1 mouse cellular context compared by ENCODE assay signal in genomic region chr8:69790364-69790763, GRCm38 (mm10).
TF ChIP-seq lines count a peak whose summit lies in the region.

No protein-coding gene starts in this region.

TF ChIP-seq in CH12.LX, 34 proteins besides CTCF, POLR2A, EP300 and RAD21:
- peak; percentile 52 for TF ChIP-seq NRF1 (IDR thresholded peaks at IDR 0.05; ENCODE audit: low read depth, low read length)
- TF ChIP-seq JUN (IDR thresholded peaks at IDR 0.05; ENCODE audit: insufficient read depth, low read depth, low read length) = no peak
- TF ChIP-seq POLR2AphosphoS2 (IDR thresholded peaks at IDR 0.05; ENCODE audit: low read depth, low read length) = no peak
- TF ChIP-seq ZNF384 (IDR thresholded peaks at IDR 0.05; ENCODE audit: low read depth, low read length) = peak; percentile 51
- TF ChIP-seq CHD1 (IDR thresholded peaks at IDR 0.05; ENCODE audit: low read depth, low read length) = no peak
- TF ChIP-seq E2F4 (IDR thresholded peaks at IDR 0.05; ENCODE audit: insufficient replicate concordance, low read depth, low read length) = no peak
- TF ChIP-seq PAX5 (IDR thresholded peaks at IDR 0.05; ENCODE audit: low read length) = no peak
- TF ChIP-seq NELFE (IDR thresholded peaks at IDR 0.05; ENCODE audit: low read depth, low read length) = no peak
- TF ChIP-seq MYC (IDR thresholded peaks at IDR 0.05; ENCODE audit: low read depth, low read length) = 0 out of 2 replicates have a peak, but pooled peaks have one; percentile 18
- TF ChIP-seq ZC3H11A (IDR thresholded peaks at IDR 0.05; ENCODE audit: low read depth, low read length) = no peak
